Mouse (Mus musculus) limb, embryonic 13.5 days (tissue): ENCODE measurements around the gene 5730596B20Rik. TPM values are rescaled to one million over a fixed set of nuclear protein-coding genes. Genes with fewer than 3 reads are reported as not detected.

Source experiments
- ATAC-seq: fragments of 200-750 bp; cut with Nextera tagmentation; 2 replicates; pipeline ENCODE4 v1.8.0; 2017; ENCODE audit warnings: low read depth, moderate number of reproducible peaks, moderate TSS enrichment; ENCODE audit not compliant: low FRiP score
- H3K27ac ChIP-seq: fragments of 300-500 bp; sonication (generic); 2 replicates; pipeline ENCODE4 v1.5.1; 2015; ENCODE audit warnings: inconsistent platforms, mild to moderate bottlenecking, moderate library complexity
- H3K27me3 ChIP-seq: fragments of 300-500 bp; sonication (generic); 2 replicates; pipeline ENCODE4 v1.6.1; 2015; ENCODE audit warnings: mild to moderate bottlenecking, inconsistent platforms
- H3K36me3 ChIP-seq: fragments of 300-500 bp; sonication (generic); 2 replicates; pipeline ENCODE4 v1.6.1; 2015; ENCODE audit warnings: inconsistent platforms, mild to moderate bottlenecking, moderate library complexity
- H3K4me1 ChIP-seq: fragments of 300-500 bp; sonication (generic); 2 replicates; pipeline ENCODE4 v1.6.1; 2015; ENCODE audit warnings: inconsistent platforms
- H3K4me2 ChIP-seq: fragments of 300-500 bp; sonication (generic); replicated peaks from 2 replicates; pipeline ENCODE4 v1.6.1; 2015; ENCODE audit warnings: inconsistent platforms, mild to moderate bottlenecking, moderate library complexity
- H3K4me3 ChIP-seq: fragments of 300-500 bp; sonication (generic); 2 replicates; pipeline ENCODE4 v1.5.1; 2015; ENCODE audit warnings: moderate library complexity, mild to moderate bottlenecking, inconsistent platforms
- H3K9ac ChIP-seq: fragments of 300-500 bp; sonication (generic); 2 replicates; pipeline ENCODE4 v1.6.1; 2015; ENCODE audit warnings: mild to moderate bottlenecking, inconsistent platforms
- H3K9me3 ChIP-seq: fragments of 300-500 bp; sonication (generic); 2 replicates; pipeline ENCODE4 v1.6.1; 2016; ENCODE audit warnings: inconsistent platforms
- WGBS: fragments of 180-500 bp; shearing (Covaris S2); methylation state at CpG from one replicate; pipeline ENCODE4 v1.1.7; 2015; 5-methylcytosine and 5-hydroxymethylcytosine counted together
- polyA plus RNA-seq: library from polyadenylated mRNA; unstranded; fragments of >200 nt; fragmentation: Nextera tagmentation; extraction: Ambion mirVana; gene quantifications from 2 replicates; pipeline ENCODE4 v1.2.1, GENCODE M21; 2015

The 5730596B20Rik gene
- 0.66 and 0.71 TPM in 2 replicates for polyA plus RNA-seq

DNA sequence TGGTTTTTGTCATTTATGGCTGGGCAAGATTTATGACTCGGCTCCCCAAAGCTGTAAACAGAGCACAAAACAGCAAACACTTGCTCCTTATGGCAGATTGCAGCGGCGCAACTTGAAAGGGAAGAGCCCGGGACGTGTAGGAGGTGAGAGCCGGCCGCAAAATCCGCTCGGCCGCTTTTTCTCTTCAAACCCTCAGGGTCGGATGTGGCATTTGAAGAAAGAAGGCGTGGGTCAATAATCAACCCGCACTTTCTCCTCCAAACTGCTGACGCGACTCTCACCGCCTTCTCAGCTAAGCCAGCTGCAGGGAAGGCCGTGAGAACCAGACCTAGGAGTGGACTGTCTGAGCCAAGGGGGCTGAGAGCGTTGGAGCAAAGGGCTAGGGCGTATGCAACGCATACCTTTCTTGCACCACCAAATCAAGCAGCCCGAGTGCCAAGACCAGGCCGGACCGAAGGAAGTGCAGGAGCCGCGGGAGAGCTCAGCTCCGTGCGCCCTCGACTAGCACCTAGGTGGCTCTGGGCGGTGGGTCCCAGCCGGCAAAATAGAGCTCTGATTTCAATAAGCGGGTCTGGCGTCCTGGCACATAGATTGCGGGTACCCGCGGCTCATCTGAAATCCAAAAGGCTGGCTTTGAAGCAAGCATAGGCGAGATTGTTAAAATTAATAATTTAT, at the start of gene 5730596B20Rik:
TSS of gene 5730596B20Rik (plus strand) at position 438 of the 675 bp plus-strand sequence.
- H3K4me2 ChIP-seq, result peak within 1 kb of the TSS; percentile 70
- no peaks in the 10 kb centered on the region for H3K9me3 ChIP-seq
- 10% methylated on average over 36 of the region's 36 CpGs for WGBS
- no peak for ATAC-seq
- no peak within 1 kb of the TSS; the same call in 1 of the 2 replicates for H3K27ac ChIP-seq
- peaks cover 72% of the 10 kb centered on the region for H3K4me1 ChIP-seq
- H3K4me3 ChIP-seq, result peak within 1 kb of the TSS; percentile 47
- H3K9ac ChIP-seq, result peak within 1 kb of the TSS; percentile 63; the same call in 1 of the 2 replicates
- H3K36me3 ChIP-seq, result no peaks in the 10 kb centered on the region; the same call in 1 of the 2 replicates
- H3K27me3 ChIP-seq, result peaks cover 66% of the 10 kb centered on the region

DNA sequence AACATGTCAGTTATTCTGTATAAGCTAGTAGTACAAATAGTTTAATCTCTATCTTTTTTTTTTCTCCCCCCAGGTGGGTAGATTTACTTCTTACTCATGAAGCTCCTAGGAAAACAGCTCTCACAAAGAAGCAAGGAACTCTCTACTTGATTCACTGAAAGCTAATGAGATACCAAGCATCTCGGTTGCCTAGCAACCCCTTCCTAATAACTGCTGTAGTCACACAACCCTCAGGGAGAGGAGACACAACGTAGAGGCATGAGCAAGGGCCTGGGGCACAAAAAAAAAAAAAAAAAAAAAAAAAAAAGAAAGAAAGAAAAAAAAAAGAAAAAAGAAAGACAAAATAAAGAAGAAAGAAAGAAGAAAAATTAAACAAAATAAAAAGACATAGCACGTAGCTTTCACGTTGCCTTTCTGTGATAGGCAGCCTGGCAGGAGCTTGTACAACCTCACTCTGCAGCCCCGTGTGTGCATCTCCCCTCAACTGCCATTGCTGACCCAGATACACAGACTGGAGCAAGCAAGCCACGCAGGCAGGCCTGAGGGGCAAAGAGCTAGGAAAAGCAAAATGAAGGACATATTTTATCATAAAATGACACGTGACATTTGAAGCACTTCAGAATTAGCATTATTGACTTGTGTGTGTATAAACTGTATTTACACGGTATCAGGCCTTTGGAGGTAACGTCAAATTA, 39.3 kb upstream of the 5730596B20Rik start:
- H3K27ac ChIP-seq, result no peak overlapping the region
- WGBS, result 62% methylated on average over 9 of the region's 9 CpGs
- H3K4me1 ChIP-seq, result peaks cover 8% of the 10 kb centered on the region
- H3K9ac ChIP-seq, result no peak overlapping the region
- H3K4me3 ChIP-seq, result no peak overlapping the region
- H3K36me3 ChIP-seq, result no peaks in the 10 kb centered on the region
- H3K27me3 ChIP-seq, result 0 out of 2 replicates have a peak, but pooled peaks cover 6% of the 10 kb centered on the region
- no peaks in the 10 kb centered on the region for H3K9me3 ChIP-seq
- H3K4me2 ChIP-seq, result no peak overlapping the region
- no peak for ATAC-seq

DNA sequence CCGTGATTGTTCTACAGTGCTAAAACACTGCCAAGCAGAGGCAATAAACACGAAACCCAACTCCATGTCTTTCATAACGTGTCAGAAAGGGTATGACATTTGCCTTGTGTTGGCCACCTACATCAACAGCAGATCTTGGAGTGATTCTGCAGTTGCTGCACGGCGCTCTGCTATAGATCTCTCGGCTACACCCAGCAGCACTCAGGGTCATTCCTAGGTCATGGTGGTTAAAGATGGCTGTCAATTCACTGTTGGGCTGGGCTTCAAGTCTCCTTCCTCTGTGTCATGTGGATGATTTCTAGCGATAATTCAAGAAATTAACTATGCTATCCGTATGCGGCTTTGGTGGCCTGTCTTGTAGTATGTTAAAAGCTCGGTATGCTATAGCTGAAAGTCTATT, 38.7 kb upstream of the 5730596B20Rik start:
- Histone ChIP-seq H3K36me3 (no peaks in the 10 kb centered on the region), H3K27me3 (0 out of 2 replicates have a peak, but pooled peaks cover 6% of the 10 kb centered on the region), H3K4me1 (peaks cover 8% of the 10 kb centered on the region), H3K4me2 (no peak overlapping the region), H3K9ac (no peak overlapping the region), H3K4me3 (no peak overlapping the region), H3K27ac (no peak overlapping the region), H3K9me3 (no peaks in the 10 kb centered on the region)
- no peak for ATAC-seq
- 61% methylated on average over 10 of the region's 10 CpGs for WGBS

DNA sequence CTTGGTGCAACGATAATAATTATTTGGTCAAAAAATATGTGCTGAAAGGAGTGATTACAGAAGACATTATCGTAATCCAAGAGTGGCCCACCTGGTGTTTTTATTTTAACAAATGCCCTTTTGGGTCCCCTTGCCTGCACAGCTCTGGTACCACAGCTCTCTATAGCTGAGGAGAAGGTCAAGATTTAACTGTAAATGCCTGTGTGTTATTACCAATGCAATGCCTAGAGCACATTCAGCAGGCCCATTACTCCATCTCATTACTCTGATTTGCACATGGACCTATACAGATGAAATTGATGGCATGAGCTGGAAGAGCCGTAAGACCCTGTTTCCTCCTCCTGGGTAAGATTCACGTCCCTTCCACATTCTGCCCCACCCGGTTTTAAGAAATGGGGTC, 38.2 kb upstream of the 5730596B20Rik start:
- 0 out of 2 replicates have a peak, but pooled peaks cover 6% of the 10 kb centered on the region for H3K27me3 ChIP-seq
- no peak overlapping the region for H3K9ac ChIP-seq
- ATAC-seq, result no peak
- no peaks in the 10 kb centered on the region for H3K36me3 ChIP-seq
- no peak overlapping the region for H3K27ac ChIP-seq
- H3K9me3 ChIP-seq, result no peaks in the 10 kb centered on the region
- H3K4me1 ChIP-seq, result peaks cover 8% of the 10 kb centered on the region
- H3K4me2 ChIP-seq, result no peak overlapping the region
- 79% methylated on average over 5 of the region's 5 CpGs for WGBS
- no peak overlapping the region for H3K4me3 ChIP-seq

DNA sequence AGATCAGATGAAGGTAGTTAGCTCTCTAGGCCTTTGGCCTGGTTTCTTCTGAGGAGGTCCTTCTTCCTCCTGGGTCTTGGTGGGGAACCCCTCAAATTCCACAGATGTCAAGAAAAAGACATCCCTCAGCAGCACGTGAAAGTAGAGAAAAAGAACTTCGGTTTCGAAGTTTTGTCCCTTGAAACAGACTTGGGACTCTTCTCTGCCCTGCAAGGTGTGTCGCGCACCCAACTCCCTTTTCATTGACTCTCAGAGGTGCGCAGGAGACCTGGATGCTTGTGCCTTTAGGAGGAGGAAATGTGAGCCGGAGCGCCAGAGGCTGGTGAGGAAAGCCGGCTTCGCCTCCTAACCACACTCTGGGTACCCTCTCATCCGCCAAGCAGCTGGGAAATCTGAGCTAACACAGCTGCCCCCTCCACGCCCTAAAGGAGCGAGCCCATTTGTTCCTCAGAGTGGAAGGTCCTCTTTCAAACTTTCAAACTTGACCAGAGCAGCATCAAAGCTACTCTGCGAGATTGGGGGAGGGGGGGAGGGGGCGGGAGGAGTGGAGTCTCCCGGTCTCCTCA, 26.8 kb upstream of the 5730596B20Rik start:
- peaks cover 8% of the 10 kb centered on the region; the same call in 1 of the 2 replicates for H3K4me1 ChIP-seq
- peak overlapping the region; percentile 28 for H3K4me2 ChIP-seq
- no peak overlapping the region for H3K9ac ChIP-seq
- no peak overlapping the region for H3K4me3 ChIP-seq
- peaks cover 81% of the 10 kb centered on the region for H3K27me3 ChIP-seq
- no peaks in the 10 kb centered on the region for H3K36me3 ChIP-seq
- 3% methylated on average over 16 of the region's 16 CpGs for WGBS
- H3K27ac ChIP-seq, result no peak overlapping the region
- ATAC-seq, result peak; percentile 32; the same call in 1 of the 2 replicates
- H3K9me3 ChIP-seq, result no peaks in the 10 kb centered on the region

DNA sequence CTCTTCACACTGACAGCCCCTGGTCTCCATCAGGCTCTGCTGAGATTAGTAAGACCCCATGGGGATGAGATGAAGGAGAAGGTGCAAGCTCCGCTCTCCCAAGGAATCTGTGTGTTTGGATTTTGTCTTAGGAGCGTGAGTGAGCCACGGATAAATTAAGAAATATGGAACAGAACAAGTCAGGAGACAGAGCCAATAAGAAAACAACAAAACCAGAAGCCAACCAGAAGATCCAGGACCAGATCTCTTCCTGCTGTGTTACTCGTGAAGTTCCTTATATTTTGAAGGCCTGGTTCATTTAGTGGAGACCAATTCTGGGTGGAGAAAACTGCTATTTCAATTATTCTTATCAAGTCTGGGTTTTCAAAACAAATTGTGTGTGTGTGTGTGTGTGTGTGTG, 25.7 kb upstream of the 5730596B20Rik start:
- Histone ChIP-seq H3K4me3 (no peak overlapping the region), H3K27ac (no peak overlapping the region), H3K4me1 (peaks cover 8% of the 10 kb centered on the region; the same call in 1 of the 2 replicates), H3K36me3 (no peaks in the 10 kb centered on the region), H3K4me2 (no peak overlapping the region), H3K27me3 (peaks cover 89% of the 10 kb centered on the region), H3K9ac (no peak overlapping the region), H3K9me3 (no peaks in the 10 kb centered on the region)
- ATAC-seq, result no peak
- WGBS, result 22% methylated on average over 4 of the region's 4 CpGs

DNA sequence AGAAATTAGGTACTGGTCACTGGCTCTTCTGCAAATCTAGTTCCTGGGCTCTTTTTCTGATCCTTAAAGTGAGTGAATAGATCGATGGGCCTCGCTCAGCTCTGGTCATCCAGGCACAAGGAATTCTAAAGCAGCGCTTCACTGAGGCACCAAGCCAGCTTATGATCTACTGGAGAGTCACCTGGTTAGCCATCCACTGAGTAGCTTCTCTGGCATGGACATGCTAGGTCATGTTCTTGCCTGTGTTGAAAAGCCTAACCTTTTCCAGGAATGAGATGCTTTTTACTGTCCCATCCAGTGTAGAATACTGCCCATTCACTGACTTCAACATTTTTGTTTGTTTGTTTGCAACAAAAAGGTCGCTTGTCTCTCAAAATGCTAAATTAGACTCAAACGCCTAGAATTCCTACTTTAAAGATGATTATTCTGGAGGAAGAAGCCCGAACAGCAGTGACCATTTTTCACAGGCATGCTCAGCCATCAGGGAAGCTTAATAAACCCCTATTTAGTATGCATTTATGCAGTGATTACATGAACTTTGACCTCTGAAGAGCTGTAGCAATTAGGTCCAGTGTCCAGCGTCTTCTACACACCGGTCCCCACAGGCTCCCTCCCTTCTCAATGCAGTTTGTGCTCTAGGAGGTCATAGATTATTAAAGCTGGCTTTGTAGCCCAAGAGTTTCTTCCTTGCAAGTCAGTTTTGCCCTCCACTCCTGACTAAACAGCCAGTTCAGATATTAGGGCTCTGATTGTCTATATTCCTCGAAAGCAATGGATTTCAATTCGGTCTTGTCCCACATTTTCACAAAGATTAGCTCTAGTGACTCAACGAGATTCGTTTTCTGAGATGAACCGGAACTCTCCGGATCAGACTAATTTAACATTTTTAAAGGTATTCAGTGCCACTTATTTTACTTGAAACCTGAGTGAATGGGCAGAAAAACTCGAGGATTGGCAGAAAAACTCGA, 24.8 kb upstream of the 5730596B20Rik start:
- H3K9ac ChIP-seq, result no peak overlapping the region
- peaks cover 90% of the 10 kb centered on the region for H3K27me3 ChIP-seq
- no peak for ATAC-seq
- peaks cover 13% of the 10 kb centered on the region for H3K4me1 ChIP-seq
- H3K9me3 ChIP-seq, result no peaks in the 10 kb centered on the region
- 18% methylated on average over 16 of the region's 16 CpGs for WGBS
- H3K4me2 ChIP-seq, result no peak overlapping the region
- H3K36me3 ChIP-seq, result no peaks in the 10 kb centered on the region
- H3K27ac ChIP-seq, result no peak overlapping the region
- no peak overlapping the region for H3K4me3 ChIP-seq

DNA sequence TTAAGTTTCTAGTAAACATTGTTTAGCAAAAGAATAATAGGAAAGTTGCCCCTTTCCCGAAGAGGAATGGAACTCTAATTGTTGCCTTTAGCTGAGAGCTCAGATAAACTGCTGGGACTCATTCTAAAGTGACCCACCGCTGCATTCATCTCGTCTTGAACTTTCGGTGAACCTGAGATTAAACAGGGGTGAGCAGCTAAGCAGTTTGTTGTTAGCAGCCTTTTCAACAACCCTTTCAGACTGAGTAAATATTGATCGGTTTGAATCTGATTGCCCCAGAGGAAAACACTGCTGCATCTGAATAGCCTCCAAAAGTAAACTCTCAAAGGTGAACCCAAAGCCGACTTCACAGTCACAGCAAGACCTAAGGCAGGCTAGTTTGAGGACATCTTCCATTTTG, 24.0 kb upstream of the 5730596B20Rik start:
- Histone ChIP-seq H3K9me3 (no peaks in the 10 kb centered on the region), H3K4me3 (no peak overlapping the region), H3K4me1 (peaks cover 19% of the 10 kb centered on the region), H3K9ac (no peak overlapping the region), H3K27ac (no peak overlapping the region), H3K36me3 (no peaks in the 10 kb centered on the region), H3K4me2 (no peak overlapping the region), H3K27me3 (peaks cover 90% of the 10 kb centered on the region)
- WGBS, result 6% methylated on average over 6 of the region's 6 CpGs
- no peak for ATAC-seq

DNA sequence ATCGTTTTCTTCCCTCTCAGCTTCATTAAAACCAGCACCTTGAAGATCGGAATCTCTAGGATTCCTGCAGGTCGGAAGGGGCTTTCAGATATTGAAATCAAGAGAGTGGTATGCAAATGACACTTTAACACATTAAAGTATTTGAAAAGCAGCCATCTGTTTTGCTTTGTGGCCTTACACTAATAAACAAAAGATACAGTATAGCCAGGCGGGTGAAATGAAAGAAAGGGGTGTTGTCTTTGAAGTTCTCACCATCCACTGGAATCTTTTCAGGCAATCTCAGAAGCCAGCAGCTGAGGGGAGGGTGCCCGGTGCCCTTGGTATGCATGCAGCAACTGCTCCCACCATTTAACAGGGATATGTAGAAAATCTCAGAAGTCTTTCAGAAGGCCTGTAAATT, 23.3 kb upstream of the 5730596B20Rik start:
- Histone ChIP-seq H3K36me3 (no peaks in the 10 kb centered on the region), H3K9me3 (no peaks in the 10 kb centered on the region), H3K4me2 (no peak overlapping the region), H3K27ac (no peak overlapping the region), H3K4me1 (peaks cover 23% of the 10 kb centered on the region), H3K4me3 (no peak overlapping the region), H3K27me3 (peaks cover 92% of the 10 kb centered on the region), H3K9ac (no peak overlapping the region)
- 25% methylated on average over 5 of the region's 5 CpGs for WGBS
- ATAC-seq, result no peak

DNA sequence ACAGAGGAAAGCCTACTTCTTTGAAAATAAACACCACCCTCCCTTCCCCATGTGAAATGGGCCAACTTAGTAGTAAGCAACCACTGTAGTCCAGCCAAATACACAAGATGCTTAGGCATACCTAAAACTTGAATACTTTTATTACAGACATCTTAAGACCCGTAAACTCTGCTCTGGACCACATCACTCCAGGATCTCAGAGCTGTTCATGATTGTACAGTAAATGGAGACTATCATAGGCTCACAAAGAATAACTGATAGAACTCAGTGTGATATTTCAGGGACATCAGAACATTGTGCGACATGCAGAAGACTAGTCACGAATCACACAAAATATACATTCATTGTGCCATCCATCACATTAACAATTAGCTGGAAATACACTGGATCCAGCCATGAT, 21.8 kb upstream of the 5730596B20Rik start:
- ATAC-seq, result no peak
- no peak overlapping the region for H3K27ac ChIP-seq
- H3K9me3 ChIP-seq, result no peaks in the 10 kb centered on the region
- peaks cover 34% of the 10 kb centered on the region for H3K4me1 ChIP-seq
- H3K4me3 ChIP-seq, result no peak overlapping the region
- 67% methylated on average over 3 of the region's 3 CpGs for WGBS
- no peaks in the 10 kb centered on the region for H3K36me3 ChIP-seq
- no peak overlapping the region for H3K4me2 ChIP-seq
- H3K27me3 ChIP-seq, result peaks cover 93% of the 10 kb centered on the region
- no peak overlapping the region for H3K9ac ChIP-seq

DNA sequence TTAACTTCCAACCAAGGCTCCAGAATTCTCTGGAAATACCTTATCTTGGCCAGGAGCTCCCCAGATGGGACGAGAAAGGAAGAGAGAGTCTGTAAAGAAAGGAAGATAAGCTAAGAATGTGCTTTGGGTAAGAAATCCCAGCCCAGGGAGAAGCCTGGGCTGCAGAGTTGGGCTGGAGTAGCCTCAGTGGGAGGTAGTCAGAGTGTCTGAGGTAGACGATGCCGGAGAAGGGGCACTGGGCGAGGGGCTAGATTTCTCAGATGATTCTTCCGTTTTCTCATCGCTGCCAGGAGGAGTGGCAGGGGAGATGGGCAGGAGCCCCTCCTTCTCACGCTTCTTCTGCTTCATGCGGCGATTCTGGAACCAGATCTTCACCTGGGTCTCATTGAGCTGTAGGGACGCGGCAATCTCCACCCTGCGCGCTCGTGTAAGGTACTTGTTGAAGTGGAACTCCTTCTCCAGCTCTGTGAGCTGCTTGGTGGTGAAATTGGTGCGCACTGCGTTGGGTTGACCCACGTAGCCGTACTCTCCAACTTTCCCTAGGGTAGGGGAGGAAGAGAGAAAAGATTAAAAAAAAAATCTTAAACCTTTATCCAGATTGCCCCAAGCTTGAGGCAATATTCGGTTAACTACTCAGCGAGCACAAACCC, 20.6 kb upstream of the 5730596B20Rik start:
- Histone ChIP-seq H3K4me2 (no peak overlapping the region; the same call in 1 of the 2 replicates), H3K4me1 (peaks cover 38% of the 10 kb centered on the region)
- WGBS, result 3% methylated on average over 20 of the region's 20 CpGs

More for the DNA sequence above, 20.6 kb upstream of the 5730596B20Rik start:
- Histone ChIP-seq H3K9me3 (no peaks in the 10 kb centered on the region), H3K36me3 (no peaks in the 10 kb centered on the region), H3K27ac (no peak overlapping the region), H3K4me3 (peak overlapping the region; percentile 72), H3K27me3 (peaks cover 92% of the 10 kb centered on the region), H3K9ac (no peak overlapping the region)
- no peak for ATAC-seq
